Mouse (Mus musculus) MEL-GATA-1-ER (cell line): Measurements from ENCODE around the gene Rbx1.
A peak's percentile ranks its signal among the peaks of the same experiment; 100 is the strongest.

ENCODE experiments used
- DNase-seq: peaks from one replicate; pipeline ENCODE4 v3.0.0-alpha.2; 2012; ENCODE audit warnings: low read depth; ENCODE audit errors: extremely low read depth

Rbx1 gene

GRCm38 (mm10) chr15:81483691-81484090 is 17.6 kb downstream of the Rbx1 start:
- DNase-seq, result no peak

- no peak for DNase-seq
These were observed 19.4 kb downstream of the Rbx1 start for GRCm38 (mm10) chr15:81485483-81485882.

DNA sequence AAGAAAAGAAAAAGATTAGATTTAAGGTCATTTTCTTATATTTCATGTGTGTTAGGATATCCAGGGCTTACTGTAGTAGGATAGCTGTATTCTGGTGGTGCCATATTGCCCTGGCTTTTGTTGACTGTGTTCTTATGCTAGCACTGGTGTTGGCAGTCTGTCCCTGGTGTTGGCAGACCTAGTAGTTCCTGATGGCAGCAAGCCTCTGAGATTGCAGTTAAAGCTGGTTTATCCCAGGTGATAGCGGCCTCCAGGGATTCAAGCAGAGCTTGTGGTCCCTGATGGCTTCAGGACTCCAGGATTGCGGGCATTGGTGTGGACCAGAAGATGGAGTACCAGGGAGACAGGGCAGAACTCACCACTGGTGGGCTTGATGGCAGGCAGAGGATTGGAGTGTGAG is 37.4 kb downstream of the Rbx1 start:
- DNase-seq, result no peak

GRCm38 (mm10) chr15:81503995-81504394 is 37.9 kb downstream of the Rbx1 start:
- no peak for DNase-seq

DNA sequence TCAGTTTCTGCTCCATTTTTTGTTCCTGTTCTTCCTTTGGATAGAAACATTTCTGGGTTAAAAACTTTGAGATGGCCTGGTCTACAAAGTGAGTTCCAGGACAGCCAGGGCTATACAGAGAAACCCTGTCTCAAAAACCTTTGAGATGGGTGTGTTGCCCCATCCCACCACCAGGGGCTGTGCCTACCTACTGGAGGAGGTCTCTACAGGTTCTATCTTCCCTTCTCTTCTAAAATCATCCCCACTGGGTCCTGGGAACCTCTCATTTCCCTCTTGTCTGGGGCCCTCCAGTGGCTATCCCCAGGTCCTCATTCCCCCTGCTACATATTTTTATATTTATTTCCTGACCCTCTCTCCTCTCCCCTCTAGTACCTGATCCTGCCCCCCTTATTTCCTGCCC is 41.1 kb downstream of the Rbx1 start:
- DNase-seq, result no peak

GRCm38 (mm10) chr15:81510621-81511020 is 44.5 kb downstream of the Rbx1 start:
- DNase-seq, result no peak

DNA sequence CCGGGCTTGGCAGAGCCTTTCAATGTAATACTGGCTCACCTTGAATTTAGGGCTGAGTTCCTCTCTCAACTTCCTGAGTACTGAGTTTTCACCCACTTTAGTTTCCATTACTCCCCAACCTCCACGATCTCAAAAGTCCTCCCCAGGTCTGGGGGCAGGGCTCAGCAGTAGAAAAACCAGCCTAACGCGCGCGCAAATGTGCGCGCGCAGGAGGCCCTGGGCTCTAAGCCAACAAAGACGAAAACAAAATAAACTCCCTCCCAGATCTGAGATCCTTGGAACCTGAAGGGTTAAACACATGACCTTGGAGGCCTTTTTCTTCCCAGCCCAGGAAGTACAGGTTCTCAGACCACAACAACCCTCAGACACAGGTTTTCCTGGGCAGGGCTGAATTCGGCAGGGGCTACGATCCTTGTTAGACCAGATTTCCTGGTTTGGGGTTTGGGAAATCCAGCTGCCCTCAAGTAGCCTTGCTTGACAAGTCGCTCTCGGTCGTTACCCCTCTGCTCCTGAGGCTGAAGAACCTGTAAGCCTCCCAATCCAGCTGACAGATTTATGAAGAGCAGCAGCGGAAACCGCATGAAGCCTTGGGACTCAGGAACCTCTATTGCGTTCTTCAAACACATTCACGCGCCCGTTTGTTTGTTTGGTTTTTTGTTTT is 45.6 kb downstream of the Rbx1 start:
- no peak for DNase-seq

GRCm38 (mm10) chr15:81514111-81514971 is 48.2 kb downstream of the Rbx1 start:
- peak; percentile 81 for DNase-seq

GRCm38 (mm10) chr15:81515221-81515620 is 49.1 kb downstream of the Rbx1 start:
- DNase-seq, result no peak

DNA sequence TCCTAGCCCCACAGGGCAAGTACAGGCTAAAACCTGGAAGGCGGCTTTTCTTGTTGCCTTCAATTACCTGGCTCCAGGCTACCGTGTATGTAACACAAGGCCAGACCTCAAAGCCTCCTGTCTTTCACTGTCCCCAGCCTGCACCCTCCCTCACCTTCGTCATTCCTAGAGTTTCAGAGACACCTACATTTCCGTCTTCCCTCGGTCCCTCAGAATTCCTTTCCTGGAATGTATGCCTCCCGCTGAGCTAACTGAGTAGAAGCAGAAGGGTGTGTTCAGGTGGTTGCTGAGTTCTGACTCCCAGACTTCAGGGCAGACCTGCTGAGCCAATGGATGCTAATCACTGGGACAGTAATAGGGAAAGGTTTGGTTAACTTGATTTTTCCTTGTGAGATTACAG is 51.9 kb downstream of the Rbx1 start:
- no peak for DNase-seq

DNA sequence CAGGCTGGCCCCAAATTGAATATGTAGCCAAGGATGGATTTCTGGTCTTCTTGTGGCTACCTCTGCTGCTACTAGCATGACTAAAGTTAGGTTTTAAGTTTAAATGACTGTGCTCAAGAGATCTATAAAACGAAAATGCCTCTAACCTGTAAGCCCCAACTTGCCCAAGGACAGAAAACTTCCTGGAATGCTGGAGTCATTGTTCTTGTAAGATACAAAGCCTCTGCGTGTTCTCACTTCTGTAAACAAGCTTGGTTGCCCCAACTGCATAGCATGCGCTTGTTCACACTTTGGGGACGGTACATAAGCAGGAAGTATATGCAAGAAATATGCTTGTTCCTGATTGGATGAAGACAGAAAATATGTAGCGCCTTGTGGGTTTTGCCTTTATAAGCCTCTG is 52.7 kb downstream of the Rbx1 start:
- no peak for DNase-seq

DNA sequence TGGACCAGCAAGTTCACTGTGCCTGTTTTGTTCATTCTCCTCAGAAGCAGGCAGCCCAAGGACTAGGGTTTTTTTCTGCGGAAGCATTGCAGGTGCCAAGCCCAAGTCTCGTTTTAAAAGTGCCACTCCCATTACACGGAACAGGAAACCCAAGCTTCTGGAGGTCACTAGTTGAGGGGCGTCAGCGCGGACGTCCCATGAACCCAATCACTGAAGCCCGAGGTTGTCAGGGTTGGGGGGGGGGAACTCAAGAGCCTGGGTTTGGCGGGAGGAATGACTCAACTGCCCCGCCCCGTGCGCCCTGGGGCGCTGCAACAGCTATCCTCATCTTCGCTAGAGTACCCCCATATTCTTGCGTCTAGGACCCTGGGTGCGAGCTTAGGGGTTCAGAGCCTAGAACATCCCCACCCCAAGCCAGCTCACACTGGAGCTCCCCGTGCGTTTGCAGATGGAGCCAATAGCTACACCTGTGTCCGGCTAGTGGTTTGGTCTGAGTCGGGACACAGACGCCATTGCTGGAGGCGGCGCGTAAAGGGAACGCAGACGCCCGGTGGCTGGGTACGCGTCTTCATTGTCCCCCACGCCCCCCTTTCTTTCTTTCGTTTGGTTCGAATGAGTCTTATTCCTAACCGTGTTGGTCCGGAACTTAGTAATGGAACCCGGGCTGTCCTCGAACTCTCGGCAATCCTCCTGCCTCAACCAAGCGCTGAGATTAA is 56.1 kb downstream of the Rbx1 start:
- peak; percentile 82 for DNase-seq

DNA sequence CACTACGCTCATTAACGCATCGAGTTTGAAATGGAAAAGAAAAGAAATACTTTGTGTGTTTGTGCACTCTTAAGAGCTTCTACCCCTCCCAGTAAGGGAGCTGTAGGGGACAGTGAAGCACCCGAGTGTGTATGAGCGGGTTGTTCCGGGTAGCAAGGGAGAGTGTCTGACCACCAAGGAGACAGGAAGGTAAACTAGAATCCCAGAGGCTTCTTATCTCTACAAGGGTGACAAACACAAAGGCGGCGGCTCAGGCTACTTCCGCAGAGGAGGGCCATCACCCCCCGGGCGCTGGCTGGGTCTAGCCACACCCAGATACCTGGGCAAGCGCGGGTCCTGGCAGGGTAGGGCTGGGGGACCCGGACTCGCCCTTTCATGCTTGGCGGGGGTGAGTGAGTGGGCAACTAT is 56.7 kb downstream of the Rbx1 start:
- peak; percentile 79 for DNase-seq

GRCm38 (mm10) chr15:81523169-81523871 is 57.2 kb downstream of the Rbx1 start:
- peak; percentile 71 for DNase-seq

- DNase-seq, result no peak
These were observed 57.8 kb downstream of the Rbx1 start for GRCm38 (mm10) chr15:81523901-81524300.
